Mouse (Mus musculus) heart, postnatal 0 days (tissue): ENCODE measurements around the gene Rpl37a.

Experiments
- CTCF ChIP-seq: IDR thresholded peaks from 2 replicates; pipeline ENCODE4 v1.5.1; 2016; ENCODE audit warnings: antibody characterized with exemption, control low read depth, low read depth
- EP300 ChIP-seq: IDR thresholded peaks from 2 replicates; pipeline ENCODE4 v1.6.1; 2016; ENCODE audit warnings: antibody characterized with exemption, low read depth

DNA sequence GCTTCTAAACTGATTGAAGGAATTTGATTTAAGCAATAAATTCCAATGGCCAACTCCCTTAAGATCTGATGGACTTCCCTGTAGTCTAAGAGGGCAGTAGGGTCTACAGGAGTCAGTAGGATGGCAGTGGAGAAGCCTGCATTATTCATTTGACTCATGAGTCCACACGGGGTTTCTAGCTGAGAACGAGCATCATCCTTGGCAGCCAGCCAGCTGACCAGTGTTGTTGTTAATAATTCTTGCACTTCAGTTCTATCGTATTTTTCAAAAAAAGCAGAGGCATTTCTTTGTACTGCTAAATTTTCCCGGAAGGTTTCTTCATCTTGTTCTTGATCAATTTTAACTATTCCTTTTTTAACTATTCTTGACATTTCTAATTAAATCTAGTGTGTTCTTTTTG is 12.4 kb upstream of the Rpl37a start:
- TF ChIP-seq CTCF: no peak
- TF ChIP-seq EP300: no peak
